Mouse (Mus musculus) frontal cortex, adult (tissue): ENCODE data around the gene Gnl1.
"Not testable (repeated sequence)": the region's sequence is repeated elsewhere in the genome, so short reads cannot be mapped to it uniquely, and the experiment has no call there.

Experiments
- ATAC-seq: cut with Nextera tagmentation; 2 replicates; pipeline ENCODE4 v1.9.2; 2017; ENCODE audit warnings: mild to moderate bottlenecking, moderate library complexity, mixed read lengths; ENCODE audit not compliant: low TSS enrichment

Gnl1 gene

GRCm38 (mm10) chr17:35994175-35994878 is 14.7 kb downstream of the Gnl1 start:
- ATAC-seq, result peak; percentile 70

GRCm38 (mm10) chr17:35994879-35995240 is 15.2 kb downstream of the Gnl1 start:
- no peak for ATAC-seq

- peak; percentile 54 for ATAC-seq
These were observed 17.3 kb downstream of the Gnl1 start for GRCm38 (mm10) chr17:35996949-35997348.

- ATAC-seq, result no peak
These were observed 18.3 kb downstream of the Gnl1 start for GRCm38 (mm10) chr17:35997713-35998510.

- ATAC-seq, result no peak
These were observed 19.1 kb downstream of the Gnl1 start for GRCm38 (mm10) chr17:35998545-35999305.

GRCm38 (mm10) chr17:35999356-35999755 is 19.7 kb downstream of the Gnl1 start:
- ATAC-seq, result no peak

GRCm38 (mm10) chr17:36000349-36000748 is 20.7 kb downstream of the Gnl1 start:
- ATAC-seq, result no peak

GRCm38 (mm10) chr17:36001121-36001897 is 21.7 kb downstream of the Gnl1 start:
- ATAC-seq, result peak; percentile 11; the same call in 1 of the 2 replicates

- peak; percentile 60 for ATAC-seq
These were observed 22.3 kb downstream of the Gnl1 start for GRCm38 (mm10) chr17:36001966-36002365.

GRCm38 (mm10) chr17:36003331-36003730 is 23.7 kb downstream of the Gnl1 start:
- no peak for ATAC-seq

- not testable (repeated sequence) for ATAC-seq
These were observed 24.8 kb downstream of the Gnl1 start for GRCm38 (mm10) chr17:36004409-36004808.

- no peak for ATAC-seq
These were observed 35.3 kb downstream of the Gnl1 start for GRCm38 (mm10) chr17:36014977-36015376.

GRCm38 (mm10) chr17:36017046-36017445 is 37.4 kb downstream of the Gnl1 start:
- ATAC-seq, result 0 out of 2 replicates have a peak, but pooled peaks have one; percentile 9

GRCm38 (mm10) chr17:36018979-36019378 is 39.3 kb downstream of the Gnl1 start:
- no peak for ATAC-seq

- ATAC-seq, result no peak
These were observed 39.9 kb downstream of the Gnl1 start for GRCm38 (mm10) chr17:36019519-36019918.

GRCm38 (mm10) chr17:36020191-36021073 is 40.8 kb downstream of the Gnl1 start, which contains the start of gene H2-T24:
Gene H2-T24 (minus strand): TSS chr17:36020560.
- ATAC-seq, result no peak

GRCm38 (mm10) chr17:36021309-36021708 is 41.7 kb downstream of the Gnl1 start:
- ATAC-seq, result no peak

- no peak for ATAC-seq
These were observed 42.4 kb downstream of the Gnl1 start for GRCm38 (mm10) chr17:36022098-36022497.

GRCm38 (mm10) chr17:36022922-36023321 is 43.3 kb downstream of the Gnl1 start:
- ATAC-seq, result no peak
